ENCODE assay signal across 9 mouse cellular contexts in the genomic region with DNA sequence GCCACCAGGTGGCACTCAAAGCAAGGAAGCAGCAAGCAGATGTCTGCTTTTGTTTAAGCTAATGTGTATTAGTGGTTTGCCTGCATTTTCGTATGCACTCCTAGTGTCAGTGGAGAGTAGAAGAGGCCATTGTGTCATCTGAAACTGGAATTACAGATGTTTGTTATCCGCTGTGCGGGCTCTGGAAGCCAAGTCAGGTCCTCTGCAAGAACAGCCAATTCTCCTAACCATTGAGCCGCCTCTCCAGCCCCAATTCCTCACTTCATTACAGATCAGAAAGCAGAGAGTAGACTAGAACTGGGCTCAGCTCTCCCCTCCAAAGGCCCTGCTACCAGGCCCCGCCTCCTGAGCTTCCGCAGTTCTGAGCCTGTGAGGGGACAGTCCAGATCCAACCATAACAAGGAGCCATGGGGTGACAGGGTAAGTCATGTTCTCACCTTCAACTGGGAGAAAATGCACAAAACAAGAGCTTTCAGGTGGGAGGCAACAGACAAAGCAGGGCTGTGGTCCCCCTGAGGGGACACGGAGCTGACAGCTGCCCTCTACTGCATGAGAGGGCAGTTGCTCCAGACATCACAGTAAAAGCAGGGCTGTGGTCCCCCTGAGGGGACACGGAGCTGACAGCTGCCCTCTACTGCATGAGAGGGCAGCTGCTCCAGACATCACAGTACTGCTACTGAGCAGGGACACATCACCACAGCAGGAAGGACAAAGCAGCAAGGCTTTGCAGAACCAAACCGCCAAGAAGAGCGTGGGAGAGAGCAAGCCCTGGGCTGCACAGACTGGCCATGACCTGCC. TPM values are rescaled to one million over a fixed set of nuclear protein-coding genes. Genes with fewer than 3 reads are reported as not detected.
DNase-seq lines count a peak whose midpoint lies in the region; ATAC-seq and TF ChIP-seq lines count a peak whose summit lies in the region.
"Had no signal": no experiment of that assay in that cellular context is flagged by ENCODE, and none has a peak within 500 bp of the region (broad histone marks: within the 10 kb centered on the region; RNA-seq: fewer than 3 reads in every experiment).

No protein-coding gene starts in this region.

- TF ChIP-seq EP300 in CH12.LX (IDR thresholded peaks at IDR 0.05; ENCODE audit: low read length) = no peak

- H3K4me3 ChIP-seq in CH12.LX (replicated peaks in 1 of 3; ENCODE audit: low read depth in 2 of 3, low read length in 2 of 3, poor library complexity in 1 of 3) = peak overlapping the region in 1 of 3 experiments; percentile 10
- no peak overlapping the region for H3K4me3 ChIP-seq in heart, embryonic 12.5 days
- H3K4me3 ChIP-seq in midbrain, embryonic 13.5 days (replicated peaks) = no peak overlapping the region

- peak overlapping the region; percentile 44; the same call in 1 of the 2 replicates for H3K27ac ChIP-seq in CH12.LX (ENCODE audit: insufficient read depth, low read depth)
- no peak overlapping the region for H3K27ac ChIP-seq in heart, embryonic 12.5 days (ENCODE audit: poor library complexity, severe bottlenecking)
- H3K27ac ChIP-seq in midbrain, embryonic 13.5 days = peak overlapping the region; percentile 95

- TF ChIP-seq CTCF in CH12.LX (conservative IDR thresholded peaks at IDR 0.05 in 1 of 2, IDR thresholded peaks at IDR 0.05 in 1 of 2; ENCODE audit: low read depth in 2 of 2, low read length in 2 of 2) = peak in 1 of 2 experiments; percentile 97; a peak in 2 of 4 replicates

- in situ Hi-C loops in CH12.LX (cut with MboI; ENCODE audit: low pct_ligation_motif_present, low pct_unique_long_range_greater_than_20kb, low sequenced_read_pairs) = loop anchor here (5.0 kb wide), 1 partner anchor 100 kb away; no protein-coding TSS in a partner anchor

- peak overlapping the region; percentile 63 for H3K4me2 ChIP-seq in CH12.LX (ENCODE audit: insufficient read depth, low read depth, poor library complexity, severe bottlenecking)
- H3K4me2 ChIP-seq in heart, embryonic 12.5 days = peak overlapping the region; percentile 37
- H3K4me2 ChIP-seq in midbrain, embryonic 13.5 days (replicated peaks) = peak overlapping the region; percentile 21

- H3K79me2 ChIP-seq in CH12.LX (replicated peaks; ENCODE audit: control insufficient read depth, extremely low read depth, insufficient read depth, poor library complexity, severe bottlenecking) = no peaks in the 10 kb centered on the region

- peak; percentile 48 for DNase-seq in adrenal gland, postnatal 10 days
- DNase-seq in adrenal gland, postnatal 4 days (ENCODE audit: low spot score in 2 of 2) = no peak
- DNase-seq in CH12.LX (ENCODE audit: extremely low read depth) = peak; percentile 77
- DNase-seq in kidney, postnatal 25 days = peak; percentile 14 to 51
- no peak for DNase-seq in layer of hippocampus, postnatal 25 days (ENCODE audit: extremely low spot score in 1 of 2, low spot score in 1 of 2)

- 19% methylated on average over 10 of the region's 10 CpGs for WGBS in heart, embryonic 12.5 days
- 17% methylated on average over 10 of the region's 10 CpGs for WGBS in midbrain, embryonic 13.5 days

- dilution Hi-C loops in CH12.LX (cut with MboI; ENCODE audit: extremely low pct_ligation_motif_present, extremely low pct_unique_long_range_greater_than_20kb, low sequenced_read_pairs) = loop anchor here (10.0 kb wide), 1 partner anchor 68 kb away; no protein-coding TSS in a partner anchor

- H3K27me3 ChIP-seq in CH12.LX (replicated peaks) = no peaks in the 10 kb centered on the region
- 0 out of 2 replicates have a peak, but pooled peaks cover 3% of the 10 kb centered on the region for H3K27me3 ChIP-seq in heart, embryonic 12.5 days (replicated peaks)
- H3K27me3 ChIP-seq in midbrain, embryonic 13.5 days = no peaks in the 10 kb centered on the region; the same call in 1 of the 2 replicates

- TF ChIP-seq POLR2A in CH12.LX (IDR thresholded peaks at IDR 0.05; ENCODE audit: low read depth, low read length) = no peak; the same call in 1 of the 2 replicates

- no peaks in the 10 kb centered on the region for H3K9me3 ChIP-seq in CH12.LX (replicated peaks; ENCODE audit: low read length)
- no peaks in the 10 kb centered on the region for H3K9me3 ChIP-seq in heart, embryonic 12.5 days (replicated peaks)
- no peaks in the 10 kb centered on the region for H3K9me3 ChIP-seq in midbrain, embryonic 13.5 days

- peaks cover 7 to 23% of the 10 kb centered on the region in 2 experiments for H3K36me3 ChIP-seq in CH12.LX (replicated peaks in 1 of 2; ENCODE audit: control insufficient read depth in 1 of 2, insufficient read depth in 1 of 2, low read length in 1 of 2)
- peaks cover 7% of the 10 kb centered on the region; the same call in 1 of the 2 replicates for H3K36me3 ChIP-seq in heart, embryonic 12.5 days
- H3K36me3 ChIP-seq in midbrain, embryonic 13.5 days = peaks cover 23% of the 10 kb centered on the region

- TF ChIP-seq RAD21 in CH12.LX (IDR thresholded peaks at IDR 0.05; ENCODE audit: low read depth, low read length) = peak; percentile 98

- peak; percentile 54 for ATAC-seq in common myeloid progenitor, adult 5-6 weeks (replicated peaks; ENCODE audit: low read depth, poor library complexity, severe bottlenecking)
- no peak for ATAC-seq in heart, embryonic 12.5 days (ENCODE audit: insufficient number of reproducible peaks, low FRiP score)
- ATAC-seq in midbrain, embryonic 13.5 days = peak; percentile 72

- H3K9ac ChIP-seq in CH12.LX (ENCODE audit: insufficient read depth, low read depth) = no peak overlapping the region
- H3K9ac ChIP-seq in heart, embryonic 12.5 days = no peak overlapping the region
- peak overlapping the region; percentile 56 for H3K9ac ChIP-seq in midbrain, embryonic 13.5 days (replicated peaks)

- peaks cover 27 to 47% of the 10 kb centered on the region in 2 experiments for H3K4me1 ChIP-seq in CH12.LX (ENCODE audit: control insufficient read depth in 1 of 2, insufficient read depth in 2 of 2)
- H3K4me1 ChIP-seq in heart, embryonic 12.5 days (replicated peaks) = peaks cover 32% of the 10 kb centered on the region
- H3K4me1 ChIP-seq in midbrain, embryonic 13.5 days (replicated peaks) = peaks cover 32% of the 10 kb centered on the region

TF ChIP-seq in CH12.LX, 34 proteins besides CTCF, POLR2A, EP300 and RAD21:
- peak; percentile 72; the same call in 1 of the 2 replicates for TF ChIP-seq POLR2AphosphoS2 (IDR thresholded peaks at IDR 0.05; ENCODE audit: low read depth, low read length)
- peak; percentile 68; the same call in 1 of the 2 replicates for TF ChIP-seq IRF4 (IDR thresholded peaks at IDR 0.05; ENCODE audit: low read depth, low read length)
- 0 out of 2 replicates have a peak, but pooled peaks have one; percentile 30 for TF ChIP-seq MEF2A (IDR thresholded peaks at IDR 0.05; ENCODE audit: borderline replicate concordance, low read depth, low read length)
- no peak for TF ChIP-seq RCOR1 (conservative IDR thresholded peaks at IDR 0.05; ENCODE audit: low read depth, low read length)
- no peak for TF ChIP-seq MYC (IDR thresholded peaks at IDR 0.05; ENCODE audit: low read depth, low read length)
- TF ChIP-seq MAFK (IDR thresholded peaks at IDR 0.05; ENCODE audit: insufficient replicate concordance, low read length) = no peak
- TF ChIP-seq ZC3H11A (IDR thresholded peaks at IDR 0.05; ENCODE audit: low read depth, low read length) = peak; percentile 87
- peak; percentile 98 for TF ChIP-seq ZNF384 (IDR thresholded peaks at IDR 0.05; ENCODE audit: low read depth, low read length)
- peak; percentile 97 for TF ChIP-seq SMC3 (IDR thresholded peaks at IDR 0.05; ENCODE audit: low read depth, low read length)
- TF ChIP-seq USF1 (IDR thresholded peaks at IDR 0.05; ENCODE audit: low read depth, low read length) = no peak
- no peak for TF ChIP-seq PAX5 (IDR thresholded peaks at IDR 0.05; ENCODE audit: low read length)
- no peak for TF ChIP-seq JUND (conservative IDR thresholded peaks at IDR 0.05; ENCODE audit: low read depth, low read length)
- TF ChIP-seq SIN3A (IDR thresholded peaks at IDR 0.05; ENCODE audit: low read length) = peak; percentile 73; the same call in 1 of the 2 replicates
- 0 out of 2 replicates have a peak, but pooled peaks have one; percentile 6 for TF ChIP-seq NRF1 (IDR thresholded peaks at IDR 0.05; ENCODE audit: low read depth, low read length)
- peak; percentile 21; the same call in 1 of the 2 replicates for TF ChIP-seq ELF1 (IDR thresholded peaks at IDR 0.05; ENCODE audit: low read depth, low read length)
- TF ChIP-seq ZKSCAN1 (IDR thresholded peaks at IDR 0.05; ENCODE audit: borderline replicate concordance, low read depth, low read length) = peak; percentile 12; the same call in 1 of the 2 replicates
- no peak for TF ChIP-seq UBTF (IDR thresholded peaks at IDR 0.05; ENCODE audit: low read depth, low read length)

RNA-seq across cellular contexts. Expression of a gene that starts 13.4 kb away (rescaled TPM):
- 10 to 100 TPM; 10.8 to 13.4 TPM for total RNA-seq in adrenal gland, postnatal 10 days (2021)
- 10 to 100 TPM; 11.8 to 15.2 TPM for total RNA-seq in adrenal gland, postnatal 4 days (2021)
- total RNA-seq in CH12.LX (2012; rRNA removed) (149 and 155 TPM in 2 replicates), CH12.LX (2014; rRNA removed) (112 and 117 TPM in 2 replicates)
- 196 and 226 TPM in 2 replicates for polyA plus RNA-seq in CH12.LX (2012; ENCODE audit: insufficient read length, low read depth)
- 4.6 and 8.0 TPM in 2 replicates for total RNA-seq in common myeloid progenitor, adult 5-6 weeks (2017)
- polyA plus RNA-seq in heart, embryonic 12.5 days (2016; fragmentation: Nextera tagmentation; extraction: Ambion mirVana) = 3.0 and 4.2 TPM in 2 replicates
- polyA plus RNA-seq in midbrain, embryonic 13.5 days (2015; fragmentation: Nextera tagmentation; extraction: Ambion mirVana) = 5.2 and 6.4 TPM in 2 replicates
- 10 to 100 TPM; 11.1 to 11.9 TPM for total RNA-seq in layer of hippocampus, postnatal 25 days (2021)

RNA-seq across cellular contexts. Expression of a gene that starts 26.8 kb away (rescaled TPM):
- 10 to 100 TPM; 28.8 to 29.6 TPM for total RNA-seq in adrenal gland, postnatal 10 days (2021)
- 10 to 100 TPM; 49.2 to 56.6 TPM for total RNA-seq in adrenal gland, postnatal 4 days (2021)
- 30.6 and 39.1 TPM in 2 replicates for total RNA-seq in CH12.LX (2012; rRNA removed)
- 44.4 and 48.1 TPM in 2 replicates for total RNA-seq in CH12.LX (2014; rRNA removed)
- 44.4 and 63.1 TPM in 2 replicates for polyA plus RNA-seq in CH12.LX (2012; ENCODE audit: insufficient read length, low read depth)
- total RNA-seq in common myeloid progenitor, adult 5-6 weeks (2017) = 0.97 and 2.4 TPM in 2 replicates
- polyA plus RNA-seq in heart, embryonic 12.5 days (2016; fragmentation: Nextera tagmentation; extraction: Ambion mirVana) = 7.0 and 7.3 TPM in 2 replicates
- polyA plus RNA-seq in midbrain, embryonic 13.5 days (2015; fragmentation: Nextera tagmentation; extraction: Ambion mirVana) = 20.2 and 22.0 TPM in 2 replicates
- total RNA-seq in layer of hippocampus, postnatal 25 days (2021) = 100 to 1,000 TPM; 180 to 192 TPM

RNA-seq across cellular contexts. Expression of a gene that starts 55.5 kb away (rescaled TPM):
- total RNA-seq in adrenal gland, postnatal 10 days (2021) = 10 to 100 TPM in 1 of 2 experiments, 1 to 10 TPM in 1; 9.4 to 13.5 TPM
- 10 to 100 TPM in 1 of 2 experiments, 1 to 10 TPM in 1; 9.8 to 12.0 TPM for total RNA-seq in adrenal gland, postnatal 4 days (2021)
- total RNA-seq in CH12.LX (2012; rRNA removed) (16.2 and 27.7 TPM in 2 replicates), CH12.LX (2014; rRNA removed) (2.0 and 3.1 TPM in 2 replicates)
- polyA plus RNA-seq in CH12.LX (2012; ENCODE audit: insufficient read length, low read depth) = 14.4 and 14.6 TPM in 2 replicates
- total RNA-seq in common myeloid progenitor, adult 5-6 weeks (2017) = not detected in 2 replicates
- polyA plus RNA-seq in heart, embryonic 12.5 days (2016; fragmentation: Nextera tagmentation; extraction: Ambion mirVana) = 1.3 and 1.4 TPM in 2 replicates
- polyA plus RNA-seq in midbrain, embryonic 13.5 days (2015; fragmentation: Nextera tagmentation; extraction: Ambion mirVana) = 0.31 and 0.37 TPM in 2 replicates
- total RNA-seq in layer of hippocampus, postnatal 25 days (2021) = 1 to 10 TPM; 3.2 to 3.5 TPM
- total RNA-seq: neutrophil, adult 5-6 weeks had no signal

Comparison
In these comparisons a context has a peak if more than half of its experiments do, and no peak if none do; other contexts are left out.
1. DNase-seq: peak in adrenal gland, postnatal 10 days (single experiment), CH12.LX (single experiment) and kidney, postnatal 25 days (2 of 2); none in adrenal gland, postnatal 4 days (0 of 2) and layer of hippocampus, postnatal 25 days (0 of 2).
2. RNA of a gene that starts 13.4 kb away (total RNA-seq): 112 to 155 TPM in CH12.LX; 11.8 to 15.2 TPM in adrenal gland, postnatal 4 days, 10.8 to 13.4 TPM in adrenal gland, postnatal 10 days, 11.1 to 11.9 TPM in layer of hippocampus, postnatal 25 days and 4.6 to 8.0 TPM in common myeloid progenitor, adult 5-6 weeks; every median in the first group is over 4 times any median in the second.
3. Peak in every context shown above with its lines, with median percentiles within 50 percentile points of each other: H3K4me2 ChIP-seq.